Mouse (Mus musculus) liver, postnatal 0 days (tissue): ENCODE data around the gene Snx14. TPM values are rescaled to one million over a fixed set of nuclear protein-coding genes. Genes with fewer than 3 reads are reported as not detected.

Experiments used
- ATAC-seq: fragments of 200-750 bp; cut with Nextera tagmentation; 2 replicates; pipeline ENCODE4 v1.8.0; 2017; ENCODE audit warnings: mild to moderate bottlenecking, moderate library complexity
- DNase-seq: peaks from one replicate; pipeline ENCODE4 v3.0.0-alpha.2; 2016
- H3K27ac ChIP-seq: fragments of 300-500 bp; sonication (generic); 2 replicates; pipeline ENCODE4 v1.5.1; 2014; ENCODE audit warnings: antibody characterized with exemption, moderate library complexity, mild to moderate bottlenecking, low read depth
- H3K27me3 ChIP-seq: fragments of 300-500 bp; sonication (generic); 2 replicates; pipeline ENCODE4 v1.6.1; 2014; ENCODE audit warnings: low read length, control low read depth, mixed read lengths; ENCODE audit not compliant: insufficient read depth
- H3K36me3 ChIP-seq: fragments of 300-500 bp; sonication (generic); replicated peaks from 2 replicates; pipeline ENCODE4 v1.6.1; 2014; ENCODE audit warnings: mild to moderate bottlenecking, control low read depth, low read length, moderate library complexity, mixed read lengths; ENCODE audit not compliant: insufficient read depth
- H3K4me1 ChIP-seq: fragments of 300-500 bp; sonication (generic); 2 replicates; pipeline ENCODE4 v1.6.1; 2014; ENCODE audit warnings: antibody characterized with exemption, mild to moderate bottlenecking, control low read depth; ENCODE audit not compliant: insufficient read depth
- H3K4me2 ChIP-seq: fragments of 300-500 bp; sonication (generic); 2 replicates; pipeline ENCODE4 v1.6.1; 2014; ENCODE audit warnings: low read depth, mild to moderate bottlenecking, low read length, moderate library complexity, mixed read lengths
- H3K4me3 ChIP-seq: fragments of 300-500 bp; sonication (generic); 2 replicates; pipeline ENCODE4 v1.5.1; 2014; ENCODE audit warnings: low read depth, low read length
- H3K9ac ChIP-seq: fragments of 300-500 bp; sonication (generic); replicated peaks from 2 replicates; pipeline ENCODE4 v1.6.1; 2014; ENCODE audit warnings: mild to moderate bottlenecking, moderate library complexity
- H3K9me3 ChIP-seq: fragments of 300-500 bp; sonication (generic); 2 replicates; pipeline ENCODE4 v1.6.1; 2016; ENCODE audit warnings: mild to moderate bottlenecking, control low read depth, low read length, mixed read lengths
- CTCF ChIP-seq: sonication (generic); IDR thresholded peaks from 2 replicates; pipeline ENCODE4 v1.5.1; 2016; ENCODE audit warnings: antibody characterized with exemption, low read depth
- EP300 ChIP-seq: IDR thresholded peaks from 2 replicates; pipeline ENCODE4 v1.6.1; 2016; ENCODE audit warnings: antibody characterized with exemption, low read depth, mild to moderate bottlenecking
- WGBS: fragments of 180-500 bp; shearing (Covaris S2); extraction: QIAGEN DNeasy Blood & Tissue Kit; methylation state at CpG from one replicate; pipeline ENCODE4 v1.1.7; 2014; ENCODE audit not compliant: insufficient replicate concordance; 5-methylcytosine and 5-hydroxymethylcytosine counted together
- polyA plus RNA-seq: library from polyadenylated mRNA; unstranded; fragments of >200 nt; fragmentation: Nextera tagmentation; extraction: Ambion mirVana; gene quantifications from 2 replicates; pipeline ENCODE4 v1.2.1, GENCODE M21; 2015

Gene Snx14
- polyA plus RNA-seq, 1 experiment from 2014 or later, result 7.9 TPM

- peak overlapping the region; percentile 13 for H3K27ac ChIP-seq
- peak; percentile 76 for DNase-seq
- 0 out of 2 replicates have a peak, but pooled peaks cover 2% of the 10 kb centered on the region for H3K4me1 ChIP-seq
- ATAC-seq, result peak; percentile 96
- no peak for TF ChIP-seq CTCF
- TF ChIP-seq EP300, result no peak
- H3K9me3 ChIP-seq, result no peaks in the 10 kb centered on the region
- peak overlapping the region; percentile 64 for H3K4me2 ChIP-seq
- H3K36me3 ChIP-seq, result peaks cover 11% of the 10 kb centered on the region
- H3K27me3 ChIP-seq, result no peaks in the 10 kb centered on the region
- WGBS, result 22% methylated on average over 10 of the region's 10 CpGs
- peak overlapping the region; percentile 10; the same call in 1 of the 2 replicates for H3K4me3 ChIP-seq
- no peak overlapping the region for H3K9ac ChIP-seq
Measured at GRCm38 (mm10) chr9:88404088-88404487, 34.7 kb downstream of the Snx14 start.

DNA sequence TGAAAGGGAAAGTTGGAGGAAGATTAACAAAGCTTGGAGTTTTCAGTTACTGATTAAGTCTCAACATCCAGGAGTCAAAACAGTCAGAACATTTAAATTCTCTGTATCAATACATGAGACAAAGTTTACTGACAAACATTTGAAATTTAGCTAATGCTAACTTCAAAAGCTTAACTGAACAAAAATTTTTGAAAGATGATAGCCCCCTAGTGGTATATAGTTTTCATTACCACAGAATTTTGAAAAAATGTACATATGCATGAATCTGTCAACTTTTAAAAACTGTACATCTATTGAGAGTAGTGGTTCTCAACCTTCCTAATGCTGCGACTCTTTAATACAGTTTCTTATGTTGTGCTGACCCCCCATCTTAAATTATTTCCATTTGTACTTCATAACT, 40.3 kb downstream of the Snx14 start:
- Histone ChIP-seq H3K27ac (no peak overlapping the region), H3K4me2 (no peak overlapping the region), H3K27me3 (no peaks in the 10 kb centered on the region), H3K4me3 (no peak overlapping the region), H3K4me1 (no peaks in the 10 kb centered on the region), H3K9ac (no peak overlapping the region), H3K36me3 (peaks cover 14% of the 10 kb centered on the region), H3K9me3 (no peaks in the 10 kb centered on the region)
- WGBS, result 65% methylated on average over 1 of the region's 1 CpGs
- ATAC-seq (no peak), DNase-seq (no peak)
- TF ChIP-seq CTCF, result peak; percentile 30; the same call in 1 of the 2 replicates
- TF ChIP-seq EP300, result no peak

DNA sequence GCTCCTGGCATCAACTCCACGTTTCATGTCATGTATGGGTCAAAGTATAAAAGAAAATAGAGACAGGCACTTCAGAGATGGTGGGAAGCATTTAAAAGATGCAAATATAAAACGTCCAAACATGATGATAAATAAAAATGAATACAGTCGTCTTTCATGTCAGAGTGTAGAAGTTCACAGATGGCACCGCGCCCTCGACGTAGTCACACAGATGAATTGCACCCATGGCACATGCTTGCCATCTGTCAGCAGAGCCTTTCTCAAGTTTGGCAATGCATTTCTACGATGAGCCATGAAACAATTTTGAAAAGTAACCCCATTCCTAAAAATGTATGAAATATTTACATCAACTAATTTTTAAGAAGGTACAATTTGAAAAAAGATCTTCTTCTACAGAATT, 43.9 kb downstream of the Snx14 start:
- peaks cover 13% of the 10 kb centered on the region; the same call in 1 of the 2 replicates for H3K36me3 ChIP-seq
- H3K9me3 ChIP-seq, result no peaks in the 10 kb centered on the region
- H3K9ac ChIP-seq, result no peak overlapping the region
- no peak overlapping the region for H3K27ac ChIP-seq
- DNase-seq, result no peak
- no peak for ATAC-seq
- H3K4me2 ChIP-seq, result no peak overlapping the region
- 85% methylated on average over 8 of the region's 8 CpGs for WGBS
- H3K4me3 ChIP-seq, result no peak overlapping the region
- no peaks in the 10 kb centered on the region for H3K27me3 ChIP-seq
- H3K4me1 ChIP-seq, result no peaks in the 10 kb centered on the region
- TF ChIP-seq CTCF (no peak), EP300 (no peak)

DNA sequence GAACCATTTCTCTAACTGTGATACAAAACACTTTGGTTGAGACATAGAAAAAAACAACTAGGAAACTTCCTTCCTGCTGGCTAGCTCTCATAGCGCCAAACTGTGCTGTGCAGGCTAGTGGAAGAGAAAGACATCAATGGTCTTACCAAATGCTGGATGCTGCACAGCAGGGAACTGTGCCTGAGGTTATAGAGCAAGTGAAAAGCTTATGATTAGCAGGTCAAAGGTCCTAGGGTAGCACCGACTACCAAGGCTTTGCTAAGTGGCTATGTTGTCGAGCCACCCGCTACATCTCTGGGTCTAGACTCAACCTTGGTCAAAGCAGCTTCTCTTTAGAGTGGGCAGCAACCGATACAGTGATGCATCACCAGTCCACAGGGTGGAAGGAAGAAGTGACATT, 49.9 kb downstream of the Snx14 start:
- WGBS, result 89% methylated on average over 5 of the region's 5 CpGs
- H3K4me1 ChIP-seq, result no peaks in the 10 kb centered on the region
- TF ChIP-seq EP300 (no peak), CTCF (no peak)
- no peak overlapping the region for H3K27ac ChIP-seq
- ATAC-seq (no peak), DNase-seq (no peak)
- H3K36me3 ChIP-seq, result peaks cover 16% of the 10 kb centered on the region; the same call in 1 of the 2 replicates
- H3K4me2 ChIP-seq, result no peak overlapping the region
- no peak overlapping the region for H3K4me3 ChIP-seq
- no peaks in the 10 kb centered on the region for H3K9me3 ChIP-seq
- H3K9ac ChIP-seq, result no peak overlapping the region
- no peaks in the 10 kb centered on the region for H3K27me3 ChIP-seq

- no peak overlapping the region for H3K4me2 ChIP-seq
- H3K4me3 ChIP-seq, result no peak overlapping the region
- peaks cover 35% of the 10 kb centered on the region for H3K36me3 ChIP-seq
- DNase-seq (no peak), ATAC-seq (no peak)
- WGBS, result 55% methylated on average over 1 of the region's 1 CpGs
- no peak overlapping the region for H3K27ac ChIP-seq
- H3K27me3 ChIP-seq, result no peaks in the 10 kb centered on the region
- no peak overlapping the region for H3K9ac ChIP-seq
- no peaks in the 10 kb centered on the region for H3K9me3 ChIP-seq
- TF ChIP-seq CTCF (no peak), EP300 (no peak)
- 0 out of 2 replicates have a peak, but pooled peaks cover 2% of the 10 kb centered on the region for H3K4me1 ChIP-seq
Measured at GRCm38 (mm10) chr9:88380542-88380941, 58.2 kb downstream of the Snx14 start.

- ATAC-seq (peak; percentile 43; the same call in 1 of the 2 replicates), DNase-seq (no peak)
- Histone ChIP-seq H3K4me2 (no peak overlapping the region), H3K4me3 (no peak overlapping the region), H3K4me1 (0 out of 2 replicates have a peak, but pooled peaks cover 2% of the 10 kb centered on the region), H3K27me3 (no peaks in the 10 kb centered on the region), H3K36me3 (peaks cover 35% of the 10 kb centered on the region), H3K9ac (no peak overlapping the region), H3K9me3 (no peaks in the 10 kb centered on the region), H3K27ac (no peak overlapping the region)
- WGBS, result 39% methylated on average over 7 of the region's 7 CpGs
- peak; percentile 68 for TF ChIP-seq EP300
- TF ChIP-seq CTCF, result no peak
Measured at GRCm38 (mm10) chr9:88380076-88380475, 58.7 kb downstream of the Snx14 start.

DNA sequence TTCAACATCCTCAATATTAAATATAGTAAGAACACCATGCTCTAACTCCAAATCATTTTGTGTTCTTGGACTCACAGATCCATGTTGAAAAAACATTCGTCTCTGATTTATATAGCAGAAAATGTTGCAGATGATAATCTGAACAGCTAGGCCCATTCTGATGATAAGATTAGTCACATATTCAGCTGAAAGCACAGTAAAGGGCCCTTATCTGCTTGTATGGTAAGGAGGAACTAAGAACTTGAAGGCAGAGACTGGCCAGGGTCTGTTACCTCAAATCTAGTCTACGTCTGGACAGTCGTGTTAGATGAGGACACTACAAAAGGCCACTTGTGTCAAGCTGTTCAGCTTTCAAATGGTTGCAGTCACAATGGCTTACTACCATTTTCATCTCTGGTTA, 59.7 kb downstream of the Snx14 start:
- Histone ChIP-seq H3K27me3 (no peaks in the 10 kb centered on the region), H3K4me3 (no peak overlapping the region), H3K4me2 (no peak overlapping the region), H3K36me3 (peaks cover 32% of the 10 kb centered on the region), H3K9me3 (no peaks in the 10 kb centered on the region), H3K4me1 (0 out of 2 replicates have a peak, but pooled peaks cover 2% of the 10 kb centered on the region), H3K9ac (no peak overlapping the region), H3K27ac (no peak overlapping the region)
- ATAC-seq (no peak), DNase-seq (no peak)
- TF ChIP-seq EP300 (no peak), CTCF (no peak)
- WGBS, result 58% methylated on average over 3 of the region's 3 CpGs
